Mouse (Mus musculus) heart, embryonic 12.5 days (tissue): ENCODE measurements at regions not wholly inside any gene's neighbourhood (a gene's known extent, or its start where the extent isn't known, plus 50 kb on each side); places are given as distances from the start of the nearest gene placed in this dataset.

Source experiments
- ATAC-seq: fragments of 200-750 bp; cut with Nextera tagmentation; 2 replicates; pipeline ENCODE4 v1.8.0; 2017; ENCODE audit warnings: moderate TSS enrichment, moderate library complexity; ENCODE audit not compliant: insufficient number of reproducible peaks, low FRiP score
- H3K27ac ChIP-seq: fragments of 300-500 bp; sonication (generic); 2 replicates; pipeline ENCODE4 v1.5.1; 2016; ENCODE audit warnings: mild to moderate bottlenecking, moderate library complexity; ENCODE audit not compliant: poor library complexity, severe bottlenecking
- H3K27me3 ChIP-seq: fragments of 300-500 bp; sonication (generic); replicated peaks from 2 replicates; pipeline ENCODE4 v1.6.1; 2016; ENCODE audit warnings: mild to moderate bottlenecking, moderate library complexity
- H3K36me3 ChIP-seq: fragments of 300-500 bp; sonication (generic); 2 replicates; pipeline ENCODE4 v1.6.1; 2016; ENCODE audit warnings: mild to moderate bottlenecking, moderate library complexity
- H3K4me1 ChIP-seq: fragments of 300-500 bp; sonication (generic); replicated peaks from 2 replicates; pipeline ENCODE4 v1.6.1; 2016; ENCODE audit warnings: mild to moderate bottlenecking
- H3K4me2 ChIP-seq: fragments of 300-500 bp; sonication (generic); 2 replicates; pipeline ENCODE4 v1.6.1; 2016; ENCODE audit warnings: mild to moderate bottlenecking, moderate library complexity
- H3K4me3 ChIP-seq: fragments of 300-500 bp; sonication (generic); 2 replicates; pipeline ENCODE4 v1.5.1; 2016; ENCODE audit warnings: mild to moderate bottlenecking
- H3K9ac ChIP-seq: fragments of 300-500 bp; sonication (generic); 2 replicates; pipeline ENCODE4 v1.6.1; 2016; ENCODE audit warnings: mild to moderate bottlenecking, moderate library complexity
- H3K9me3 ChIP-seq: fragments of 300-500 bp; sonication (generic); replicated peaks from 2 replicates; pipeline ENCODE4 v1.6.1; 2016; ENCODE audit warnings: mild to moderate bottlenecking, moderate library complexity
- WGBS: fragments of 180-500 bp; shearing (Covaris S2); methylation state at CpG from one replicate; pipeline ENCODE4 v1.1.7; 2016; 5-methylcytosine and 5-hydroxymethylcytosine counted together

DNA sequence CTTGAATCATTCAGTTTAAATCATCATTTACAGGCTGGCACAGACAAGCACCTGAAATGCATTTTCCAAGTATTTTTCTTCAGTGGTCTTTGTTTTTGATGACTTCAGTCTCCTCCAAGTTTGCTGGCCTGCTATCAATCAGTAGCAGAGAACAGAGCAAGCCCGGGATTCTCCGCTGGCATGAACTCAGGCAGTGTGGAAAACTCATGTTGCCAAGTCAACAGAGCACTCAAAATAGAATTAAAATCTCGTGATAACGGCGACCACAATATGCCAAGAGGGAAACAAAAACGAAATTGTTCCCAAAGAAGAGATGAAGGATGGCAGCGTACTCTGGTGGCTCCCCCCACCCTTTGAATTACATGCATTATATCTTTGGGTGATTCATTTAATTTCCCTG lies 190.9 kb upstream of the Fat4 start:
- ATAC-seq = no peak
- no peak overlapping the region for H3K9ac ChIP-seq
- WGBS = 38% methylated on average over 7 of the region's 7 CpGs
- H3K9me3 ChIP-seq = peaks cover 4% of the 10 kb centered on the region; the same call in 1 of the 2 replicates
- no peak overlapping the region for H3K27ac ChIP-seq
- no peaks in the 10 kb centered on the region for H3K27me3 ChIP-seq
- peaks cover 29% of the 10 kb centered on the region for H3K4me1 ChIP-seq
- H3K4me2 ChIP-seq = no peak overlapping the region
- H3K4me3 ChIP-seq = no peak overlapping the region
- no peaks in the 10 kb centered on the region for H3K36me3 ChIP-seq

DNA sequence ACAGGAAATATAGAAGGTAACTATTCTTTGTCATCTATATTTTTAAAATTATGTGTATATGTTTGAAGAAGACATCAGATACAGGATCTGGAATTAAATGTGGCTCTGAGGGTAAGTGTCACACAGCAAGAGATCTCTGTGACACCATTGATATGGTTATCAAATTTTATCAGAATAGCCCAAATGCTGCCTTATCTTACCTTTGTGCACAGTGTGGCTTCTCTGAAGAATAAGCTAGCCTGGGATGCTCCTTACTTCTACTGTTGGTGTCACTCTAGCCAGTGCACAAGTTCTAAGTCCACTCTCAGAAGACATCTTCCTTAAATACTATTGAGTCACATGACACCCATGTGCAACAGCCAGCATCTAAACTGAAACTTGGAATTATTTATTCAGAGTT lies 194.0 kb upstream of the Fat4 start:
- 0 out of 2 replicates have a peak, but pooled peaks cover 2% of the 10 kb centered on the region for H3K9me3 ChIP-seq
- no peak overlapping the region for H3K4me2 ChIP-seq
- no peak overlapping the region for H3K27ac ChIP-seq
- no peaks in the 10 kb centered on the region for H3K27me3 ChIP-seq
- H3K4me1 ChIP-seq = peaks cover 16% of the 10 kb centered on the region
- no peak overlapping the region for H3K4me3 ChIP-seq
- no peak for ATAC-seq
- no peak overlapping the region for H3K9ac ChIP-seq
- H3K36me3 ChIP-seq = no peaks in the 10 kb centered on the region

DNA sequence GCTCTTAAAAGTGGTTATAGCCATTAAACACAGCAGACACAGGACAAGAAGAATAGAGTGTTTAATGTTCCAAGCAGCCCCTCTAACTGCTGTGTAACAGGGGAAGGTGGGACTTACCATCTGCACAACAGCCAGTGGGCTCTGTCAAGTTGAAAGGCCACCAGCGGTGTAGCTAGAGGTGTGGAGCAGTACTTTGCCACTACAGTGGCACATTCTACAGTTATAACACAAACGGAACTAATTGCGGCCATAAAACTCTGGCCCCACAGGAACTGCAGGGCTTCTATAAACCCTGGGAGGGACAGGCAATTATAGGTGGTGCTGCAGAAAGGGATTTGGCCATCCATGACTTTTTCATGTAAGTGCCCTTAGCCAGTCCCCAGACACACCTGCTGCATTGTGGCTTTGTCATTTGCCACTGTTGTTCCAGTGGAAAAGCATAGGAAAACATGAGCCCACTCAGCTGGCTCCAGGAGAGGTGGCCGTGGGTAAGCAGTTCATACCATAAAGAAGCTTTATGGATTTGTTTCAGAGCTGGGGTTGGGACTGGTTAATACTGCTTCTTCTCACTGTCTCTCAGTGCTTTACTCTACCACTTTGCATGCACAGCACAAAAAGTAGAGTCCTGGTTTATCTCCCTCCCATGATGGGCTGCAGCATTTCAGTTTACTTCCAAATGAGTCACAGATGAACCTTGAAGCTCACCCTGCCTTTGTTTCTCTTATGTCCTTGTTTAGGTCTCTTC lies 199.8 kb upstream of the Ankrd50 start:
- ATAC-seq = no peak

DNA sequence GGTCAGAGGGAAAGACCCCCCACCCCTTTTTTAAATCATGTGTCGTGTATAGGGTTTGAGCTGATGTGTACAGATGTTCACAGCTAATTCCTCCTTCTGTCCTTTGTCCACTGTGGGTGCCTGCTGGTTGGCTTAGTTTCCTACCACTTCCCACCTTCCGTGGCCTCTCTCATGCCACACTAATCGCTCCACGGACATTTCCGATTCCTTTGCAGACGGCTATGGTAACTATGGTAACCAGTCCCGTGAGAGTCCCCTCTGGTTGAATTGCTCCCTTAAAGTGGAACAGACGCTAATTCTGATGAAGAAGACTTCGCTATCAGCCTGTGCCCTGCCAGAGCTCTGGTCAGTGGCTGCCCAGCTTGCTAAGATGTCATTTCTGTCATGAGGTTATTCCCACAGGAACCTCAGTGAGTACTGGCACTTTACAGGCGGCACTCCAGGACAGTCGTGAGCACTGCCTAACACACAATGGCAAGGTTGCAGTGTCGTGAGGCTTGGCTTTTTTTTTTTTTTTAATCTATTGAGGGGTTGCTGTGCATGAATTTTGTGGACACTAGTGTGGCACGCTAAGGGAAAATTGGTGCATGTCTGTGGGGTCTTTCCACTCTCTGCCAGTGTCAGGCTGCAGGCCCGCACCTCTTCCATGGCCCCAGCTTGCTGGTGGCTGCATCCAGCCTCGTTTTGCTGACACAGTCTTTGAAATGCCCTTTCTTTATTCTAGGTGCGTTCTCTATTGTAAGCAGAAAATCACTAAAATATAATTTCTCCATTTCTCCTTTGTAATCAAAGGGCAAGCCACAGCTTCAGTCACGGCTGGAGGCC lies 179.2 kb upstream of the Ankrd50 start:
- no peaks in the 10 kb centered on the region for H3K27me3 ChIP-seq
- WGBS = 69% methylated on average over 17 of the region's 17 CpGs
- H3K9ac ChIP-seq = no peak overlapping the region
- no peak for ATAC-seq
- no peaks in the 10 kb centered on the region for H3K36me3 ChIP-seq
- H3K4me2 ChIP-seq = no peak overlapping the region
- no peak overlapping the region for H3K4me3 ChIP-seq
- peaks cover 8% of the 10 kb centered on the region for H3K9me3 ChIP-seq
- no peaks in the 10 kb centered on the region; the same call in 1 of the 2 replicates for H3K4me1 ChIP-seq
- no peak overlapping the region for H3K27ac ChIP-seq

More for the DNA sequence above, 199.8 kb upstream of the Ankrd50 start:
- H3K4me1 ChIP-seq = no peaks in the 10 kb centered on the region
- 80% methylated on average over 4 of the region's 4 CpGs for WGBS
- no peaks in the 10 kb centered on the region for H3K27me3 ChIP-seq
- H3K27ac ChIP-seq = no peak overlapping the region
- no peak overlapping the region for H3K4me2 ChIP-seq
- no peak overlapping the region for H3K9ac ChIP-seq
- no peak overlapping the region for H3K4me3 ChIP-seq
- H3K36me3 ChIP-seq = no peaks in the 10 kb centered on the region
- H3K9me3 ChIP-seq = 0 out of 2 replicates have a peak, but pooled peaks cover 2% of the 10 kb centered on the region

DNA sequence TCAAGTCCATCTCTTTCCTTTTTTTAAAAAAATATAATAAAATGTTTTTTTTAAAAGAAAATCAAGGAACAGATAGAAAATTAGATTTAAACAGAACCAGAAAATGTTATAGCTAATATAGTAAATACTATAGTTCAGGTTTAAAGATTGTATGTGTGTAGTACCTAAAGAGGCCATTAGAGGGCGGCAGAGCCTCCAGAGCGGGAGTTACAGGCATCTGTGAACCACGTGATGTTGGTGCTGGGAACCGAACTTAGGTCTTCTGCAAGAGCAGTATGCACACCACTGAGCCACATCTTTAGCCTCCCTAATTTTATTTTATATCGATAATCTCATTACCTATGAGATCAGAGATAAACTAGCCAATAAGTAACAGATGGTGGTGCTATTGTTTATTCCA lies 178.4 kb upstream of the Ankrd50 start:
- 65% methylated on average over 5 of the region's 5 CpGs for WGBS
- no peak for ATAC-seq
- no peak overlapping the region for H3K27ac ChIP-seq
- H3K9me3 ChIP-seq = peaks cover 8% of the 10 kb centered on the region
- H3K4me2 ChIP-seq = no peak overlapping the region
- H3K27me3 ChIP-seq = no peaks in the 10 kb centered on the region
- H3K4me3 ChIP-seq = no peak overlapping the region
- no peaks in the 10 kb centered on the region for H3K36me3 ChIP-seq
- no peak overlapping the region for H3K9ac ChIP-seq
- H3K4me1 ChIP-seq = no peaks in the 10 kb centered on the region; the same call in 1 of the 2 replicates

DNA sequence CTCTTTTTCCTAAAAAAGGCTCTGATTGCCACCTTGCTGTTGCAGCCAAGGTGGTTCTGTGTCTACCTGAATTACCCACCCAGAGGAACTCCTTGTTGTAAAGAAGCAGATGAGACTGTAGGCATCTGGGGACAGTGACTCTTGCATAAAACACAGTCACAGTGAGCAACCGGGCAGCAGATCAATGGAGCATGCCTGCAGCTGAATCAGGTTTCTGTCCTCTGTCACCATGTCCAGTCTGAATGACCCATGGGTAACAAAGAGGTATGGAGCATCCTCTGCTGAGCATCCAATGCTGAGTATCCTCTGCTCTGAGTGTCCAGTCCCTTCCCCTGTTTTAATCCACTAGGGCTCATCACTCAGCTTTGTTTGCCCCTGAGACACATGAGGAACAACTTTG lies 172.1 kb upstream of the Ankrd50 start:
- no peaks in the 10 kb centered on the region for H3K36me3 ChIP-seq
- no peak overlapping the region for H3K4me3 ChIP-seq
- H3K4me1 ChIP-seq = no peaks in the 10 kb centered on the region; the same call in 1 of the 2 replicates
- ATAC-seq = no peak
- H3K27ac ChIP-seq = no peak overlapping the region
- 69% methylated on average over 1 of the region's 1 CpGs for WGBS
- H3K9me3 ChIP-seq = no peaks in the 10 kb centered on the region
- H3K9ac ChIP-seq = no peak overlapping the region
- H3K4me2 ChIP-seq = no peak overlapping the region
- no peaks in the 10 kb centered on the region for H3K27me3 ChIP-seq

DNA sequence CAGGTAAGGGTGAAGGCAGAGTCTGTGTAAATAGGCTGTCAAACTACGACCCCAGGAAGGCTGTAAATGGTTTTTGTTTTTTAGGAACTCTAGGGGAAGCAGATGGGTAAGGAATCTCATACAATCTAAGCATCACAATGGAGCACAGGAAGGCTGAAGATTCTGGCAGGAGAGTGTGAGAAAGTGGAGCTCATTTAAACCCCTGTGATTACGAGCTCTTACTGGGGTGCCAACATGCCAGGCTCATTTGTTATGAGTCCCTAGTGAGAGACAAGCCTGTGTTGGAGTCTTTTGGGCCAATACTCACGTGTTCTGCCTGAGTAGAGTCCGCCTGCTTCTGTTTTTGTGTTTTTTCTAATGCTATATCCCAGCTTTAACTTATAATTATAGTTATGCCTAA lies 169.3 kb upstream of the Ankrd50 start:
- 65% methylated on average over 4 of the region's 4 CpGs for WGBS
- ATAC-seq = no peak
- H3K9ac ChIP-seq = no peak overlapping the region

DNA sequence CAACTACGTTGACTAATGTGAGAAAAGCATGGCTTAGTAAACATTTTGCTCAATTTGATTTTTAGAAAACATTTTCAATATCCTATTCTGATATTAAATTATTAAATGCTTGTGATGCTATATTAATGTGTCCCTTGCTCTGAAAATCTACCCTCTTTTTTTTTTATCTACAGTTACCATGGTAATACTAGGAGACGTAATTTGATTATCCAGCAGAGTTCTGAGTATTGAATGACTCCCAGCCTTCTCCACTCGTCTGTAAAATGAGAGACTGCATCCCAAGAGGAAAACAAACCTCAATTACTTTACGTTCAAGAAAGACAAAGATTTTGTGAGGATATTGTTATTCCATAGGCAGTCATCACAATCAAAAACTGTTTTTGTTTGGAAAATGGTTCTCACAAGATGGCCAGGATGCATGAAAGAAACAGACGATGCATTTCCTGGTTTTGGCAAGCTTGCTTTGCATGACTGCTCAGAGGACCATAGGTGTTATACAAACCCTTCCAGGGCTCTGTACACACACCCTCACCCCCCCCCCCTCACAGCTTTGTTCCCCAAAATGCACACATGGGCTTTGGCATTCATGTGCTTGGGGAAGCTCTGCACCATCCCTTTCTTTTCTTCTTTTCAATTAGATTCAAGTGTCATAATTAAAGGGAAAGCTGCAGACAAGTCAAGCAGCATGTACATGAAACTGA lies 168.5 kb upstream of the Ankrd50 start:
- ATAC-seq = no peak
- H3K4me3 ChIP-seq = no peak overlapping the region
- 69% methylated on average over 5 of the region's 5 CpGs for WGBS

More for the DNA sequence above, 169.3 kb upstream of the Ankrd50 start:
- H3K36me3 ChIP-seq = no peaks in the 10 kb centered on the region
- no peaks in the 10 kb centered on the region for H3K9me3 ChIP-seq
- no peaks in the 10 kb centered on the region for H3K27me3 ChIP-seq
- H3K4me3 ChIP-seq = no peak overlapping the region
- H3K4me2 ChIP-seq = no peak overlapping the region
- H3K27ac ChIP-seq = no peak overlapping the region
- no peaks in the 10 kb centered on the region for H3K4me1 ChIP-seq

DNA sequence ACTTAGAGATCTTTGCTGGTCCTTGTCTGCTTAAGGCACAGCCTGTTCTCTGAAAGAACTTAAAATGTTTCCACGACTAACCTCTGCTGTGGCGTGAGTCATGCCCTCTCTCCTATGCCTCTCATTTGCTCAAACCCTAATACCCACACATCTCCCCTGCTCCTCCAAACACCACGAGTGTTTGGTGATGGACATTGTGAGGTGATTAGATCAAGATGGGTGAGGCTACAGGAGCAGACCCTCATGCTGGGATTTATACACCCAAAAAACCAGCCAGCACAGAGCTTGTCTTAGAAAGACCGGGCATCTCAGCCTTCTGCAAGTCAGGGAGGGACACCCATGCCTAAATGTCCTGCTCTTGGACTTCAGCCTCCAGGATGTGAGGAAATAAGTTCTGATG lies 165.5 kb upstream of the Ankrd50 start:
- Histone ChIP-seq H3K27me3 (no peaks in the 10 kb centered on the region), H3K4me2 (no peak overlapping the region), H3K4me1 (no peaks in the 10 kb centered on the region), H3K36me3 (no peaks in the 10 kb centered on the region), H3K27ac (no peak overlapping the region), H3K4me3 (no peak overlapping the region), H3K9ac (no peak overlapping the region), H3K9me3 (no peaks in the 10 kb centered on the region)
- 55% methylated on average over 4 of the region's 4 CpGs for WGBS
- ATAC-seq = no peak

More for the DNA sequence above, 168.5 kb upstream of the Ankrd50 start:
- H3K9ac ChIP-seq = no peak overlapping the region
- no peaks in the 10 kb centered on the region for H3K9me3 ChIP-seq
- no peaks in the 10 kb centered on the region for H3K27me3 ChIP-seq
- no peak overlapping the region for H3K4me2 ChIP-seq
- H3K36me3 ChIP-seq = no peaks in the 10 kb centered on the region
- no peaks in the 10 kb centered on the region for H3K4me1 ChIP-seq
- H3K27ac ChIP-seq = no peak overlapping the region

DNA sequence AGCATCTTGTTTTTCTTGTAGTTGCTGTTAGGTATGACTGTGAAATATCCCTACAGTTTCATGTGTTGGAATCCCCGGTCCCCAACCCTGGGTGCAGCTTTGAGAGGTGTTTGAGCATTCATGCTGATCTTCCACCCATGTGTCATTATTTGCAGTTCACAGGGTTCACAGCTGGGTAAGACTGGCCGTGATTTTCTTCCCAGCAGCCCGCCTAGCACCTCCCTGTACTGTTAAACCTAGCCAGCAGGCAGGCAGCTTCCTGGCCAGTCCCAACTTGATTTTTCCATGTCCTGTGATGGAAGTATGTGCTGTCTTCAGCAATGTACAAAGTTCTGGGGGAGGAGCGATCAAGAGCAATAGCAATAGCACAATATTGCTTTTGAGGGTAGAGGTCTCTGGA lies 164.0 kb upstream of the Ankrd50 start:
- ATAC-seq = no peak
- H3K4me1 ChIP-seq = no peaks in the 10 kb centered on the region
- no peak overlapping the region for H3K4me3 ChIP-seq
- H3K9me3 ChIP-seq = no peaks in the 10 kb centered on the region
- no peaks in the 10 kb centered on the region for H3K27me3 ChIP-seq
- no peak overlapping the region for H3K27ac ChIP-seq
- no peak overlapping the region for H3K9ac ChIP-seq
- 56% methylated on average over 4 of the region's 4 CpGs for WGBS
- H3K36me3 ChIP-seq = no peaks in the 10 kb centered on the region
- H3K4me2 ChIP-seq = no peak overlapping the region

DNA sequence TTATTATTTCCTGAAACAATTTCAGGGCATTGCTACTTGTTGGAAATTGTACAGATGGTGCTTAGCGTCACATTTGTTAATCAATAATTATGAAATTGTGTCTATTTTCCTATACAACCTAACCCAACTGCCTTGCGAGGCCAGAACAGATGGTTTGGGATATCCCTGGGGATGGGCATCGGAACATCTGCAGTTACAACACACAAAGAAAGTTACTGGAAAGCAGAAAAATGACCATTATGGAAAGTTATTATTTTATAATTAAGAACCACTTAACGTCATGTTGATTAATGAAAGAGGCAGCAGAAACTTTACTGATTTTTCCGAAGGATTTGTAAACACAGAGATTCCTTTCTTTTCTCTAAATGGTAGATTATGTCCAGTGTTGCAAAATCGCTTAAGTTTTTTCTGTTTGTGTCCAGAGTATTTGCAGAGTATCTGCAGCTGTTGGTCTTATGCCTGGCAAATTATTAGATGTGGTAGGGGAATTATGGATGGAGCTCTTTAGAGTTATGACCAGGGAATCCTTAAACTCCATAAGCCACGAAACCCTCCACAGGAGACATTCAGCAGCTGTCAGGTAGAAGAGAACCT lies 163.2 kb upstream of the Ankrd50 start:
- no peak overlapping the region for H3K27ac ChIP-seq
- no peak overlapping the region for H3K9ac ChIP-seq
- ATAC-seq = no peak
- H3K9me3 ChIP-seq = no peaks in the 10 kb centered on the region
- no peaks in the 10 kb centered on the region for H3K4me1 ChIP-seq
- H3K27me3 ChIP-seq = no peaks in the 10 kb centered on the region
- H3K4me2 ChIP-seq = no peak overlapping the region
- no peaks in the 10 kb centered on the region for H3K36me3 ChIP-seq
- H3K4me3 ChIP-seq = no peak overlapping the region
- 81% methylated on average over 7 of the region's 7 CpGs for WGBS
